Mouse (Mus musculus): Measurements from ENCODE around the gene Slc27a2.

The Slc27a2 gene

DNA sequence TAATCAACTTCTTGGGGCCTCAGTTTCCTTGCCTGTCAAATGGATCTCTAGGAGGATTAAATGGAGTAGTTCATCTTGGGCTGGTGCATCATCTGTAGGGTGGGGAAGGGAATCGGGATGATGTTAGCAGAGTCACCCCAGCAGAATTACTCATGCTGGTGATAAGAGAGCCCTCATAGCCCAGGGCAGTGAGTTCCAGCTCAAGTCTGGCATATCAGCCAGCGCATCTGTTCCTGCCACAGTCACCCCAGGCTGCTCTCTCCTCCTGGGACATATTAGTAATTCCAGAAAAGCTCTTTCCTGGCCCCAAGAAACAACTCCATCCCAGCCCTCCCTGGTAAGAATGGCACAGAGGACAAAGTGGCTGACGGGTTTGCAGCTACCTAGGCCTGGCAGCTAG lies 63.1 kb downstream of the Slc27a2 start:
- no peak for TF ChIP-seq GATA4 (IDR thresholded peaks at IDR 0.05; ENCODE audit: insufficient replicate concordance, low read length)

- no peak for TF ChIP-seq GATA4 (IDR thresholded peaks at IDR 0.05; ENCODE audit: insufficient replicate concordance, low read length)
Measured at GRCm38 (mm10) chr2:126618470-126619179, 66.4 kb downstream of the Slc27a2 start.

DNA sequence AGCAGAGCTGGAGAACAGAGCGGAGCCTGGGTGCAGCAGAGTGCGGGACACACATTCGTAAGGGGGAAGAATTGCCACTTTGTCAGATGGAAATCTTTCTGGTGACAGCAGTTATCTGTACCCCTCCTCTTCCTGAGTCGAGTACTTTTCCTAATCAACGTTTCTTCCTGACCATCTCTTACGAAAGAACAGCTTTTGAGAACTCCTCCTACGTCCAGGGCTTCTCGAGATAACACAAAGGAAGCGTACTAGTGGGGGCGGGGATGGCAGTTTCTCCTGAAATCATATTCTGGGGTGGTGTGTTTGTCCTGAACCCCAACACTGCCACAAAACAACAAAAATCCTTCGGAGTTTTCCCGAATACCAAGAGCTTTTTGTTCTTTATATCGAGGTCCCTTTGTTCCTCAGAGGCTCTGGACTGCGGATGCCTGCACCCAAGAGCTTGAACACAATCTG lies 67.1 kb downstream of the Slc27a2 start, which contains the start of gene Hdc:
TSS of gene Hdc (minus strand) at position 51 of the 456 bp plus-strand sequence.
- peak; percentile 96 for TF ChIP-seq GATA4 (IDR thresholded peaks at IDR 0.05; ENCODE audit: insufficient replicate concordance, low read length)

GRCm38 (mm10) chr2:126622455-126622854 lies 70.2 kb downstream of the Slc27a2 start:
- no peak for TF ChIP-seq GATA4 (IDR thresholded peaks at IDR 0.05; ENCODE audit: insufficient replicate concordance, low read length)

- TF ChIP-seq GATA4 (IDR thresholded peaks at IDR 0.05; ENCODE audit: insufficient replicate concordance, low read length), result no peak
Measured at GRCm38 (mm10) chr2:126623138-126623537, 70.9 kb downstream of the Slc27a2 start.

GRCm38 (mm10) chr2:126628455-126628995 lies 76.3 kb downstream of the Slc27a2 start:
- TF ChIP-seq GATA4 (IDR thresholded peaks at IDR 0.05; ENCODE audit: insufficient replicate concordance, low read length), result no peak

GRCm38 (mm10) chr2:126633165-126633564 lies 81.0 kb downstream of the Slc27a2 start:
- no peak for TF ChIP-seq GATA4 (IDR thresholded peaks at IDR 0.05; ENCODE audit: insufficient replicate concordance, low read length)

DNA sequence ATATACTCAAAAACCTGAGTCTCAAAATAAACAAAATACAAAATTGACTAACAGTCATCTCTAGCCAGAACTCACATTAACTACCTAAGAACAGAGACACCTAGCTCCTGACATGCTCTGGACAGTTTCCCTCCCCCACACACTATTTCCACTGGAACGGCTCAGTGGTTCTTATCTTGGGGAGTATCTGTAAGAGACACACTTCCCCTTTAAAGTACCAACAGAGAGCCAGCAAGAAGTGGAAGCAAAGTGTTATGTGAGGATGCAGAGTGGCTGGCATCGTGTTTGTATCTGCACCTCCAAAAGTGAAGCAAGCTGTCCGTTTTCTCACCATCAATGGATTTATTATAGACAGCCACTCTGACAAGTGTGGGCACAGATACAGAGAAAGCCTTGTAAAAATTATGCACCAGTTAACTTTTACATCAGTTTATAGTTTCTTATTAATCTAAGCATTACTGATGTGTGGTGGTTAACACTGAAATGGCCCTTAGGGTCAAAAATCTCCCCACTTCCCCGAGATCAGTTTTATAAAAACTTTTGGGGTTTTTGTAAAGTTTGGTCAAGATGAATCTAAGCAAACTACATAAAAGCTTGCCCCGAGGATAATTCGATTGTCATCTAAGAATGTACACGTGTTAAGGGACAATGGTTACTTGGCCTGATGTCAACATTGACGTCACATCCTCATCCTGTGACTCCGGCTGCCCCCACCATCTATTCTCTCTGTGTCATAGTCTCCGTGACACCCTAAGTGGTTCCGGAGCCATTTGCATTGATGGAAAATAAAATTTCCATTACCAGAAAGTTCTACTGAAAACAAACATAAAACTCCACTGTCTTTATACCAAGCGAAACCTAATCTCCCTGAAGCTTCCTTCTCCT lies 84.0 kb downstream of the Slc27a2 start:
- TF ChIP-seq GATA4 (IDR thresholded peaks at IDR 0.05; ENCODE audit: insufficient replicate concordance, low read length), result no peak
